Mouse (Mus musculus): ENCODE measurements around the gene Loxl1. TPM values are rescaled to one million over a fixed set of nuclear protein-coding genes. Genes with fewer than 3 reads are reported as not detected.

Gene Loxl1
- polyA plus RNA-seq, 2 experiments from 2014 or later, result not detected

DNA sequence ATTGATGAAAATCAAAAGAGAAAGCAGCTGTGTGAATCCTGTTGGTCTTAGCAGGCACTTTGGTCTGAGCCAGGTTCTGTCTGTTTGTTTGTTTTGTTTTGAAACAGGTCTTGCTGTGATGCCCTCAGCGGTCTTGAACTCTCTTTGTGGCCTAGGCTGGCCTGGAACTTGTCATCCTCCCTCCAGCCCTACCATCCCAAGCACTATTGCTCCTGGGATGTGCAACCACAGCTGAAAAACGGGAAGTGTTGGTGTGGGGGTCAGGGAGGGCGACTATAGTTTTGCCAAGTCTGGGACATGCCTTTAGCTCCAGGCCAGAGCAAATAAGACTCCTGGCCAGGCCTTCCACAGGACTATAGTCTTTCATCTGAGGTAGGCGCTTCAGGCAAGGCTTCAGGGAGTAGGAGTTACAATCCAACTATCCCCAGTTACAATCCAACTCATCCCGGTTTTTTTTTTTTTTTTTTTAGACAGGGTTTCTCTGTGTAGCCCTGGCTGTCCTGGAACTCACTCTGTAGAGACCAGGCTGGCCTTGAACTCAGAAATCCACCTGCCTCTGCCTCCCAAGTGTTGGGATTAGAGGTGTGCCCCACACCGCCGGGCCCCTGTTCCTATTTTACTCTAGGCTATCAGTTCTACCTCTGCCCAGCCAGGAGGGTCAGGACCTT is 64.1 kb downstream of the Loxl1 start:
- ATAC-seq, result no peak

DNA sequence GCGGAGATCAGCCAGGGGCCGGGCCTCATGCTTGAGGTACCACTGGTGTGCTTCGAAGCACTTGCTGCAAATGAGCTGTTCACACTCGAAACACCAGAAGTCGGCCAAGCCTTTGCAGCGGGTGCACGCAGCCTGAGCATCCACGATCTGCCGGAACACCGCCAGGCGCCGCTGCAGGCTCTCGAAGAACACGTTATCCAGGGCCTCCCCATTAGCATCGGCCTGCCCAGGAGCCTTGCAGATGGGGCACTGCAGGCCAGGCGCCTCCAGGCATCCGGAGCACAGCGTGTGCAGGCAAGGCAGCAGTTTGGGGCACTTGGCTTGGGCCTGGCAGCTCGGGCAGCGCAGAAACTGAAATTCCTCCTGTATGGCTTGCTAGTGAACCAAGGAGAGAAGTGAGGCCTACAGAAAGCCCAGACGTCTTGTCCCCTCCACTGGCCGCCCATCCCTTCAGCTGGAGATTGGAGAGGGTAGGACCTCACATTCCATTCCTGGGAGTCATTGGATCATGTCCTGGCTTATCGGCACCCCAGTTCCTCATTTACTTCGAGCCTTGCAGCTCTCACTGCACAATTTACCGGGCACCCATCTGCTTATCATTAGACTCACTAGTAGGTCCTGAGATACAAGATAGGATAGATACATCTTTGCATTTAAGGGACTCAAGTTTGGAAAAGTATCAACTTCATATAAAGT is 65.8 kb downstream of the Loxl1 start:
- ATAC-seq, result peak; percentile 79

DNA sequence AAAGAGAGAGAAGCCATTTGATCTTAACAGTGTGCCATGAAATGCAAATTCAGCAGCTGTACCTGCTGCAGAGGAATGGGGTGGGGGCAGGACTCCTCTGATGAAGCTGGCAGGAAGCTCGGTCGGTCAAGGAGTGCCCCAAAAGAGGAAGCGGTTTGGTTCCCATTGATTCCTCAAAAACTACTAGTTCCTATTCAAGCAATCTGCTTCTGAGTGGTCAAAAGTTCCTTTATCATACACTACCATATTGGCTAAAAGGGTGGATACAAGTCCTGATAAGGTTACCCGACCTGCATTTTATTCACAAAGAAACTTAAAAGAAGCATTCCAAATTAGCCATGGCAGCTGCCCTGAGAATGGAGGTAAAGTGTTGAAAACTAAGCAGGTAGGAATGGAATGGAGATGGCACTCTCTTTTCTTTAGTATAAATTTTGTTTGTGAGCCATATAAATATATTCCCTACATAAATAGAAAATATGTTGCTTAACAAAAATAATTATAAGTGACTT is 66.8 kb downstream of the Loxl1 start:
- no peak for ATAC-seq

DNA sequence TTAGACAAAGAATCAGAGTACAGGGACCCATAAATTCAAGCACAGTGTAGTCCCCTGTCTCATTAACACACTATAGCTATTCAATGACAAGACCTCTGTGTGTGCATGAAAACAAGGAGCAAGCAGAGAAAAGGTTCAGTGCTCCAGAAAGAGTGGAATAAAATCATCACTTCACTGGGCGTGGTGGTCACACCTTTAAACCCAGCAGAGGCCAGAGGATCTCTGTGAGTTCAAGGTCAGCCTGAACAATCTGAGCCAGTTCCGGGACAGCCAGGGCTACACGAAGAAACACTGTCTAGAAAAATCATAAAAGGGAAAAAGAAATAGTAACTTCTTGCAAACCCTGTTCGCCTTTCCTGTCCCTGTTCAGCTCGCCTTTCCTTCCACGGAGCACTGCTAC is 69.3 kb downstream of the Loxl1 start:
- no peak for ATAC-seq

DNA sequence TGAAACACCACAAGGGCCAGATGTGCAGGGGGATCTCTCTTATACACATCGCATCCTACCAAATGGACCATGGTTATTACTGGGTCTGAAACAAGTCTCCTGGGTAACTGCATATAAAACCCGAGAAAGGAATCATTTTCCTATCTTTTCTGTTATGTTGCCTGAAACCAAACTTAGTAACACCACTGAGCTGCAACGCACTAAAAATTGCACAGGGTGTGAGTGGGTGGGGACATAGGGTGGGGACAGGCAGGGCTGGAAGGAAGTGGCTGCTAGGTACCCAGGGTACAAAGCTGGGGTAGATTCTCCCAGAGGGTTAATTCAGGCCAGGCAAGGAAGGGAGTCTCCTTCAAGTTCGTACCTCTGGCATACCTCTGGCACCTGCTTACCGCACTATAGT is 70.3 kb downstream of the Loxl1 start:
- ATAC-seq, result no peak

DNA sequence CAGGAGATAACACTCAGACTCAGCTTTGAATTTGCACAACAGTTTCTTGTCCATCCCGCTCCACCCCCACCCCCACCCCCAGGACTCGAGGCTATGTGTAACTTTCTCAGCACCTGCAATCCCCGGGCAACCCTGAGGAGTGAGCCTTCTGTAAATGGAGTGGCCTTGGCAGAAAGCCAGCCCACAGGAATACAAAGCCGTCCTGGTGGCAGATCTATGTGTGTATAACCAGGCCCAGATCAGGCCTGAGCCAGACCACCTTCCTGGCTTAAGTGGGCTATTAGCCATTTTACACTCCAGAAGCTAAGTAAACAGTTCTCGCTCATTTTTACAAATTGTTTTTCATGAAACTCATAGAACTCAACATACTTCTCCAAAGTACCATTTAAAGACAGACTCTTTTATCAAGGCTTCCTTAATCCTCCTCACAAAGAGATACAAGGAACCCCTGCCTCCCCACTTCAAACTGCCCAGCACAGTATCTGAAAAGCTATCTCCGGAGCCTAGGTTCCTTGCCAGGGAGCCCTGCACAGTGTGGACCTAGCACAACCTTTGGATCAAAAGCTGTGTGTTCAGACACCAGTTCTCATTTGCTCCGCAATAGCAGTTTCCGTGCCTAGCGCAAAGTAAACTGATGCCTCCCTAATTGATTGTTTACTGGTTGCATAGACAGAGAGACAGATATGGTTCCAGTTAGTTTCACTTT is 71.1 kb downstream of the Loxl1 start:
- no peak for ATAC-seq

Other genes with a start within 250 kb of the Loxl1 start
- 1 to 10 TPM; 3.8 to 7.2 TPM for gene Stra6, start 249.4 kb downstream of the Loxl1 start, polyA plus RNA-seq (2017; shearing (Covaris generic))
- not detected for gene Ccdc33, start 194.4 kb downstream of the Loxl1 start, polyA plus RNA-seq (2017; shearing (Covaris generic))
- 1 to 10 TPM in 1 of 2 experiments, under 1 TPM in 1; 0.77 to 1.2 TPM for gene Islr, start 108.9 kb downstream of the Loxl1 start, polyA plus RNA-seq (2017; shearing (Covaris generic))
- not detected for gene Islr2, start 108.9 kb downstream of the Loxl1 start, polyA plus RNA-seq (2017; shearing (Covaris generic))
- gene Pml, start 63.4 kb downstream of the Loxl1 start, polyA plus RNA-seq (2017; shearing (Covaris generic)), result 10 to 100 TPM; 45.9 to 77.9 TPM
- 10 to 100 TPM; 26.0 to 83.0 TPM for gene Stoml1, start 60.0 kb downstream of the Loxl1 start, polyA plus RNA-seq (2017; shearing (Covaris generic))
- gene Tbc1d21, start 57.3 kb upstream of the Loxl1 start, polyA plus RNA-seq (2017; shearing (Covaris generic)), result not detected
- gene Insyn1, start 175.4 kb upstream of the Loxl1 start, polyA plus RNA-seq (2017; shearing (Covaris generic)), result not detected
- not detected for gene Cd276, start 242.3 kb upstream of the Loxl1 start, polyA plus RNA-seq (2017; shearing (Covaris generic))